Mouse (Mus musculus) left cerebral cortex, postnatal 14 days (tissue): ENCODE results near the gene Fam3b. TPM values are rescaled to one million over a fixed set of nuclear protein-coding genes. Genes with fewer than 3 reads are reported as not detected.

Experiments used
- DNase-seq, 2 experiments: peaks; one replicate each; pipeline ENCODE4 v3.0.0; 2021 to 2022; ENCODE audit warnings: low spot score in 2 of 2, mixed read lengths in 1 of 2
- intact Hi-C: fragments of 180-260 bp; cut with DNase I; formaldehyde crosslinking; loops from one replicate; pipeline ENCODE4 v1.15.1; 2025
- total RNA-seq, 2 experiments: library from RNA; stranded (reverse); gene quantifications; 2 replicates each; pipeline ENCODE4 v1.2.3; 2021

The Fam3b gene
- total RNA-seq, 2 experiments from 2014 or later, result not detected

- intact Hi-C loops, result no loop called here
- no peak for DNase-seq
Observed at GRCm38 (mm10) chr16:97498139-97498538, 16.5 kb downstream of the Fam3b start.

GRCm38 (mm10) chr16:97497682-97498081 lies 16.9 kb downstream of the Fam3b start:
- no peak for DNase-seq
- intact Hi-C loops, result no loop called here

- no peak for DNase-seq
- intact Hi-C loops, result no loop called here
Observed at GRCm38 (mm10) chr16:97496026-97496425, 18.6 kb downstream of the Fam3b start.

- DNase-seq, result no peak
- intact Hi-C loops, result no loop called here
Observed at GRCm38 (mm10) chr16:97492369-97492768, 22.2 kb downstream of the Fam3b start.

- no peak for DNase-seq
- intact Hi-C loops, result no loop called here
Observed at GRCm38 (mm10) chr16:97478655-97479054, 36.0 kb downstream of the Fam3b start.

- DNase-seq, result no peak
- intact Hi-C loops, result no loop called here
Observed at GRCm38 (mm10) chr16:97476524-97476923, 38.1 kb downstream of the Fam3b start.

GRCm38 (mm10) chr16:97475581-97475980 lies 39.0 kb downstream of the Fam3b start:
- intact Hi-C loops, result no loop called here
- no peak for DNase-seq

- DNase-seq, result no peak
- intact Hi-C loops, result no loop called here
Observed at GRCm38 (mm10) chr16:97474671-97475070, 39.9 kb downstream of the Fam3b start.

GRCm38 (mm10) chr16:97467993-97468791 lies 46.4 kb downstream of the Fam3b start:
- DNase-seq, result no peak
- intact Hi-C loops, result loop anchor here (10.0 kb wide), 1 partner anchor 153 kb away; no protein-coding TSS in a partner anchor

GRCm38 (mm10) chr16:97467472-97467871 lies 47.1 kb downstream of the Fam3b start:
- DNase-seq, result no peak
- intact Hi-C loops, result loop anchor here (10.0 kb wide), 1 partner anchor 153 kb away; no protein-coding TSS in a partner anchor

GRCm38 (mm10) chr16:97466182-97466957 lies 48.2 kb downstream of the Fam3b start:
- intact Hi-C loops, result loop anchor here (10.0 kb wide), 1 partner anchor 152 kb away; no protein-coding TSS in a partner anchor
- DNase-seq, result peak; percentile 32 to 37

- no peak for DNase-seq
- intact Hi-C loops, result loop anchor here (10.0 kb wide), 1 partner anchor 148 kb away; no protein-coding TSS in a partner anchor
Observed at GRCm38 (mm10) chr16:97462481-97463181, 52.0 kb downstream of the Fam3b start, which contains the start of gene Mx1. Mx1 (minus strand) TSS chr16:97462907.

GRCm38 (mm10) chr16:97461271-97461670 lies 53.3 kb downstream of the Fam3b start:
- intact Hi-C loops, result loop anchor here (10.0 kb wide), 1 partner anchor 146 kb away; no protein-coding TSS in a partner anchor
- DNase-seq, result no peak

GRCm38 (mm10) chr16:97459831-97460230 lies 54.8 kb downstream of the Fam3b start:
- no peak for DNase-seq
- intact Hi-C loops, result loop anchor here (10.0 kb wide), 1 partner anchor 145 kb away; no protein-coding TSS in a partner anchor

- intact Hi-C loops, result no loop called here
- DNase-seq, result no peak
Observed at GRCm38 (mm10) chr16:97447386-97447785, 67.2 kb downstream of the Fam3b start.

- peak; percentile 37 to 43 for DNase-seq
- intact Hi-C loops, result loop anchor here (5.0 kb wide), 2 partner anchors 124 to 149 kb away; no protein-coding TSS in a partner anchor
Observed at GRCm38 (mm10) chr16:97443670-97444263, 70.8 kb downstream of the Fam3b start.

GRCm38 (mm10) chr16:97441967-97442366 lies 72.6 kb downstream of the Fam3b start:
- DNase-seq, result peak; percentile 52 to 53

GRCm38 (mm10) chr16:97438191-97438590 lies 76.4 kb downstream of the Fam3b start:
- DNase-seq, result peak in 1 of 2 experiments; percentile 25
- intact Hi-C loops, result no loop called here

More at GRCm38 (mm10) chr16:97441967-97442366, 72.6 kb downstream of the Fam3b start:
- intact Hi-C loops, result loop anchor here (5.0 kb wide), 2 partner anchors 125 to 150 kb away; no protein-coding TSS in a partner anchor
